Mouse (Mus musculus) cerebellum, postnatal 25 days (tissue): Measurements from ENCODE around the gene Vamp2.
A peak's percentile ranks its signal among the peaks of the same experiment; 100 is the strongest.

Source experiments
- DNase-seq, 2 experiments: peaks; one replicate each; pipeline ENCODE4 v3.0.0; 2021; ENCODE audit warnings: mixed read lengths in 2 of 2

Gene Vamp2

GRCm38 (mm10) chr11:69088103-69088855, at the start of gene Vamp2:
TSS of gene Vamp2 (plus strand) at chr11:69088490.
- DNase-seq: peak; percentile 96 to 98

- DNase-seq: peak; percentile 71 to 89
Measured at GRCm38 (mm10) chr11:69045531-69046394, 42.5 kb upstream of the Vamp2 start, which contains the start of gene Aurkb. TSS of gene Aurkb (plus strand) at chr11:69045647.

GRCm38 (mm10) chr11:69046395-69046774, 41.9 kb upstream of the Vamp2 start:
- no peak for DNase-seq

GRCm38 (mm10) chr11:69047592-69047991, 40.7 kb upstream of the Vamp2 start:
- no peak for DNase-seq

GRCm38 (mm10) chr11:69048151-69048550, 40.1 kb upstream of the Vamp2 start:
- no peak for DNase-seq

GRCm38 (mm10) chr11:69050748-69051147, 37.5 kb upstream of the Vamp2 start:
- no peak for DNase-seq

- DNase-seq: no peak
Measured at GRCm38 (mm10) chr11:69051771-69052170, 36.5 kb upstream of the Vamp2 start.

GRCm38 (mm10) chr11:69052824-69053421, 35.4 kb upstream of the Vamp2 start:
- DNase-seq: no peak

GRCm38 (mm10) chr11:69053848-69054247, 34.4 kb upstream of the Vamp2 start:
- DNase-seq: no peak

GRCm38 (mm10) chr11:69058265-69058664, 30.0 kb upstream of the Vamp2 start:
- DNase-seq: no peak

GRCm38 (mm10) chr11:69058729-69059356, 29.4 kb upstream of the Vamp2 start:
- peak in 1 of 2 experiments; percentile 34 for DNase-seq

- peak; percentile 94 to 95 for DNase-seq
Measured at GRCm38 (mm10) chr11:69059357-69059974, 28.8 kb upstream of the Vamp2 start, which contains the start of gene Borcs6. TSS of gene Borcs6 (plus strand) at chr11:69059717.

- DNase-seq: peak in 1 of 2 experiments; percentile 77
Measured at GRCm38 (mm10) chr11:69059975-69060411, 28.3 kb upstream of the Vamp2 start.

GRCm38 (mm10) chr11:69060448-69061254, 27.6 kb upstream of the Vamp2 start:
- peak; percentile 66 for DNase-seq

- peak; percentile 25 to 50 for DNase-seq
Measured at GRCm38 (mm10) chr11:69061255-69061912, 26.9 kb upstream of the Vamp2 start.

GRCm38 (mm10) chr11:69062194-69062760, 26.0 kb upstream of the Vamp2 start:
- peak; percentile 76 to 88 for DNase-seq

- peak; percentile 95 to 97 for DNase-seq
Measured at GRCm38 (mm10) chr11:69062761-69063224, 25.5 kb upstream of the Vamp2 start.

- peak; percentile 88 to 91 for DNase-seq
Measured at GRCm38 (mm10) chr11:69063413-69064201, 24.7 kb upstream of the Vamp2 start.
